Mouse (Mus musculus) MEL (cell line): ENCODE measurements around the gene Map7. TPM values are rescaled to one million over a fixed set of nuclear protein-coding genes. Genes with fewer than 3 reads are reported as not detected.
A peak's percentile ranks its signal among the peaks of the same experiment; 100 is the strongest.

ENCODE experiments used
- DNase-seq: peaks from one replicate; pipeline ENCODE4 v3.0.0; 2011; ENCODE audit warnings: low read depth, low spot score
- H3K27ac ChIP-seq: 2 replicates; pipeline ENCODE4 v1.5.1; 2012; ENCODE audit warnings: low read depth, mild to moderate bottlenecking, control low read depth, low read length, moderate library complexity; ENCODE audit not compliant: control insufficient read depth
- H3K27me3 ChIP-seq, 2 experiments: fragments of 150-350 bp in 1 of 2; sonication (generic) in 1 of 2; 2 replicates each; pipeline ENCODE4 v1.6.1; 2012; ENCODE audit warnings: low read length in 2 of 2, mild to moderate bottlenecking in 2 of 2, improper control_type of control experiment in 1 of 2, moderate library complexity in 1 of 2; ENCODE audit not compliant: insufficient read depth in 2 of 2, control insufficient read depth in 1 of 2
- H3K36me3 ChIP-seq, 2 experiments: 2 replicates each; pipeline ENCODE4 v1.6.1; 2012 to 2014; ENCODE audit warnings: low read length in 2 of 2, improper control_type of control experiment in 1 of 2, inconsistent platforms in 1 of 2, mild to moderate bottlenecking in 1 of 2; ENCODE audit not compliant: insufficient read depth in 2 of 2, control insufficient read depth in 1 of 2
- H3K4me1 ChIP-seq, 2 experiments: fragments of 150-350 bp in 1 of 2; sonication (generic) in 1 of 2; 2 replicates each; pipeline ENCODE4 v1.6.1; 2012; ENCODE audit warnings: low read length in 2 of 2, improper control_type of control experiment in 1 of 2, mild to moderate bottlenecking in 1 of 2; ENCODE audit not compliant: insufficient read depth in 2 of 2, control insufficient read depth in 1 of 2
- H3K4me3 ChIP-seq, 2 experiments: fragments of 150-350 bp in 1 of 2; sonication (generic) in 1 of 2; 2 replicates each; pipeline ENCODE4 v1.5.1; 2012; ENCODE audit warnings: low read depth in 2 of 2, low read length in 2 of 2, mild to moderate bottlenecking in 2 of 2, moderate library complexity in 2 of 2, control low read depth in 1 of 2, improper control_type of control experiment in 1 of 2; ENCODE audit not compliant: control insufficient read depth in 1 of 2, insufficient read depth in 1 of 2
- H3K79me2 ChIP-seq: 2 replicates; pipeline ENCODE4 v1.6.1; 2012; ENCODE audit warnings: mild to moderate bottlenecking, low read length, moderate library complexity; ENCODE audit not compliant: control insufficient read depth, poor library complexity, insufficient read depth
- H3K9ac ChIP-seq: 2 replicates; pipeline ENCODE4 v1.6.1; 2012; ENCODE audit warnings: low read depth, mild to moderate bottlenecking, control low read depth, low read length, moderate library complexity; ENCODE audit not compliant: control insufficient read depth, poor library complexity, severe bottlenecking
- H3K9me3 ChIP-seq: fragments of 150-350 bp; sonication (generic); replicated peaks from 2 replicates; pipeline ENCODE4 v1.6.1; 2012; ENCODE audit warnings: mild to moderate bottlenecking, low read length, improper control_type of control experiment, moderate library complexity; ENCODE audit not compliant: insufficient read depth
- BHLHE40 ChIP-seq: IDR thresholded peaks from 2 replicates; pipeline ENCODE4 v1.6.1; 2012; ENCODE audit warnings: low read depth, mild to moderate bottlenecking, inconsistent platforms, low read length, improper control_type of control experiment, borderline replicate concordance
- CHD1 ChIP-seq: IDR thresholded peaks from 2 replicates; pipeline ENCODE4 v1.6.1; 2012; ENCODE audit warnings: low read depth, mild to moderate bottlenecking, inconsistent platforms, low read length, improper control_type of control experiment
- CHD2 ChIP-seq: IDR thresholded peaks from 2 replicates; pipeline ENCODE4 v1.6.1; 2011; ENCODE audit warnings: low read length, improper control_type of control experiment
- CTCF ChIP-seq, 3 experiments: IDR thresholded peaks in 2 of 3; conservative IDR thresholded peaks in 1 of 3; 2 replicates each; pipeline ENCODE4 v1.5.1; 2011 to 2012; ENCODE audit warnings: low read length in 3 of 3, low read depth in 2 of 3, mild to moderate bottlenecking in 2 of 3, improper control_type of control experiment in 1 of 3, inconsistent platforms in 1 of 3, mixed read lengths in 1 of 3, moderate library complexity in 1 of 3; ENCODE audit not compliant: control insufficient read depth in 1 of 3, insufficient read depth in 1 of 3, poor library complexity in 1 of 3, severe bottlenecking in 1 of 3
- E2F4 ChIP-seq: IDR thresholded peaks from 2 replicates; pipeline ENCODE4 v1.6.1; 2011; ENCODE audit warnings: low read depth, low read length, improper control_type of control experiment, borderline replicate concordance
- ELF1 ChIP-seq: IDR thresholded peaks from 2 replicates; pipeline ENCODE4 v1.6.1; 2014; ENCODE audit warnings: low read depth, mild to moderate bottlenecking, inconsistent platforms, low read length, improper control_type of control experiment, moderate library complexity
- EP300 ChIP-seq, 2 experiments: IDR thresholded peaks; 2 replicates each; pipeline ENCODE4 v1.6.1; 2011; ENCODE audit warnings: improper control_type of control experiment in 2 of 2, low read length in 2 of 2, low read depth in 1 of 2, mild to moderate bottlenecking in 1 of 2
- ETS1 ChIP-seq: IDR thresholded peaks from 2 replicates; pipeline ENCODE4 v1.6.1; 2012; ENCODE audit warnings: low read depth, mild to moderate bottlenecking, inconsistent platforms, low read length, improper control_type of control experiment, moderate library complexity
- GABPA ChIP-seq: IDR thresholded peaks from 2 replicates; pipeline ENCODE4 v1.6.1; 2012; ENCODE audit warnings: low read depth, mild to moderate bottlenecking, inconsistent platforms, low read length, improper control_type of control experiment, moderate library complexity
- GATA1 ChIP-seq: IDR thresholded peaks from 2 replicates; pipeline ENCODE4 v1.6.1; 2011; ENCODE audit warnings: low read depth, low read length, improper control_type of control experiment
- JUND ChIP-seq: IDR thresholded peaks from 2 replicates; pipeline ENCODE4 v1.6.1; 2011; ENCODE audit warnings: low read depth, mild to moderate bottlenecking, improper control_type of control experiment, low read length
- KAT2A ChIP-seq: conservative IDR thresholded peaks from 2 replicates; pipeline ENCODE4 v1.6.1; 2012; ENCODE audit warnings: low read depth, low read length, improper control_type of control experiment, inconsistent platforms
- MAFK ChIP-seq: IDR thresholded peaks from 2 replicates; pipeline ENCODE4 v1.6.1; 2011; ENCODE audit warnings: low read depth, mild to moderate bottlenecking, low read length, improper control_type of control experiment, borderline replicate concordance
- MAX ChIP-seq: IDR thresholded peaks from 2 replicates; pipeline ENCODE4 v1.6.1; 2011; ENCODE audit warnings: low read length, improper control_type of control experiment
- MYB ChIP-seq: IDR thresholded peaks from 2 replicates; pipeline ENCODE4 v1.6.1; 2011; ENCODE audit warnings: mild to moderate bottlenecking, low read depth, low read length, improper control_type of control experiment
- NELFE ChIP-seq: IDR thresholded peaks from 2 replicates; pipeline ENCODE4 v1.6.1; 2011; ENCODE audit warnings: low read depth, low read length, improper control_type of control experiment
- NRF1 ChIP-seq: IDR thresholded peaks from 2 replicates; pipeline ENCODE4 v1.6.1; 2014; ENCODE audit warnings: low read depth, mild to moderate bottlenecking, inconsistent platforms, low read length, improper control_type of control experiment, moderate library complexity; ENCODE audit not compliant: poor library complexity, insufficient read depth, severe bottlenecking
- POLR2A ChIP-seq, 2 experiments: IDR thresholded peaks; 2 replicates each; pipeline ENCODE4 v1.6.1; 2011 to 2012; ENCODE audit warnings: low read length in 2 of 2, mild to moderate bottlenecking in 2 of 2, control low read depth in 1 of 2, improper control_type of control experiment in 1 of 2, low read depth in 1 of 2, moderate library complexity in 1 of 2; ENCODE audit not compliant: control insufficient read depth in 1 of 2, insufficient read depth in 1 of 2, poor library complexity in 1 of 2
- POLR2AphosphoS5 ChIP-seq: IDR thresholded peaks from 2 replicates; pipeline ENCODE4 v1.6.1; 2012; ENCODE audit warnings: low read depth, borderline replicate concordance, mild to moderate bottlenecking, inconsistent platforms, low read length, moderate library complexity, mixed read lengths
- RAD21 ChIP-seq: IDR thresholded peaks from 2 replicates; pipeline ENCODE4 v1.6.1; 2011; ENCODE audit warnings: mild to moderate bottlenecking, low read depth, low read length, improper control_type of control experiment
- RCOR1 ChIP-seq: IDR thresholded peaks from 2 replicates; pipeline ENCODE4 v1.6.1; 2012; ENCODE audit warnings: low read depth, mild to moderate bottlenecking, inconsistent platforms, low read length, improper control_type of control experiment
- SIN3A ChIP-seq: IDR thresholded peaks from 2 replicates; pipeline ENCODE4 v1.6.1; 2012; ENCODE audit warnings: low read length, improper control_type of control experiment, inconsistent platforms
- SMC3 ChIP-seq: IDR thresholded peaks from 2 replicates; pipeline ENCODE4 v1.6.1; 2011; ENCODE audit warnings: low read depth, low read length, improper control_type of control experiment
- TAL1 ChIP-seq: IDR thresholded peaks from 2 replicates; pipeline ENCODE4 v1.6.1; 2012; ENCODE audit warnings: mild to moderate bottlenecking, inconsistent platforms, low read length, moderate library complexity, mixed read lengths
- TCF12 ChIP-seq: IDR thresholded peaks from 2 replicates; pipeline ENCODE4 v1.6.1; 2014; ENCODE audit warnings: low read depth, mild to moderate bottlenecking, inconsistent platforms, low read length, improper control_type of control experiment, moderate library complexity
- UBTF ChIP-seq: IDR thresholded peaks from 2 replicates; pipeline ENCODE4 v1.6.1; 2012; ENCODE audit warnings: low read depth, mild to moderate bottlenecking, inconsistent platforms, low read length, improper control_type of control experiment, moderate library complexity, borderline replicate concordance; ENCODE audit not compliant: insufficient read depth
- USF1 ChIP-seq: IDR thresholded peaks from 2 replicates; pipeline ENCODE4 v1.6.1; 2014; ENCODE audit warnings: low read depth, mild to moderate bottlenecking, inconsistent platforms, low read length, improper control_type of control experiment, moderate library complexity
- USF2 ChIP-seq, 2 experiments: IDR thresholded peaks; 2 replicates each; pipeline ENCODE4 v1.6.1; 2011 to 2012; ENCODE audit warnings: improper control_type of control experiment in 2 of 2, low read length in 2 of 2, borderline replicate concordance in 1 of 2, inconsistent platforms in 1 of 2, low read depth in 1 of 2, mild to moderate bottlenecking in 1 of 2; ENCODE audit not compliant: insufficient read depth in 1 of 2
- ZC3H11A ChIP-seq: IDR thresholded peaks from 2 replicates; pipeline ENCODE4 v1.6.1; 2012; ENCODE audit warnings: low read depth, mild to moderate bottlenecking, inconsistent platforms, low read length, improper control_type of control experiment
- ZKSCAN1 ChIP-seq: IDR thresholded peaks from 2 replicates; pipeline ENCODE4 v1.6.1; 2012; ENCODE audit warnings: low read depth, mild to moderate bottlenecking, inconsistent platforms, low read length, improper control_type of control experiment, moderate library complexity
- ZNF384 ChIP-seq: IDR thresholded peaks from 2 replicates; pipeline ENCODE4 v1.6.1; 2012; ENCODE audit warnings: low read depth, mild to moderate bottlenecking, inconsistent platforms, low read length, improper control_type of control experiment
- polyA plus RNA-seq, 2 experiments: library from polyadenylated mRNA; stranded (reverse) in 1 of 2; unstranded in 1 of 2; fragments of >175 nt in 1 of 2; fragments of >200 nt in 1 of 2; gene quantifications; 2 replicates each; pipeline versions ENCODE4 v1.2.1 to v1.2.4; 2012; ENCODE audit warnings: low replicate concordance in 2 of 2, low read depth in 1 of 2; ENCODE audit not compliant: insufficient read length in 2 of 2, insufficient read depth in 1 of 2, missing spikeins in 1 of 2
- total RNA-seq: library from RNA; depleted of rRNA; stranded (reverse); fragments of 300-350 nt; gene quantifications from 2 replicates; pipeline ENCODE4 v1.2.3, GENCODE M21; 2012

Gene Map7
- total and polyA plus RNA-seq, 3 experiments = 3.1 to 9.5 TPM; not detected in 1

DNA sequence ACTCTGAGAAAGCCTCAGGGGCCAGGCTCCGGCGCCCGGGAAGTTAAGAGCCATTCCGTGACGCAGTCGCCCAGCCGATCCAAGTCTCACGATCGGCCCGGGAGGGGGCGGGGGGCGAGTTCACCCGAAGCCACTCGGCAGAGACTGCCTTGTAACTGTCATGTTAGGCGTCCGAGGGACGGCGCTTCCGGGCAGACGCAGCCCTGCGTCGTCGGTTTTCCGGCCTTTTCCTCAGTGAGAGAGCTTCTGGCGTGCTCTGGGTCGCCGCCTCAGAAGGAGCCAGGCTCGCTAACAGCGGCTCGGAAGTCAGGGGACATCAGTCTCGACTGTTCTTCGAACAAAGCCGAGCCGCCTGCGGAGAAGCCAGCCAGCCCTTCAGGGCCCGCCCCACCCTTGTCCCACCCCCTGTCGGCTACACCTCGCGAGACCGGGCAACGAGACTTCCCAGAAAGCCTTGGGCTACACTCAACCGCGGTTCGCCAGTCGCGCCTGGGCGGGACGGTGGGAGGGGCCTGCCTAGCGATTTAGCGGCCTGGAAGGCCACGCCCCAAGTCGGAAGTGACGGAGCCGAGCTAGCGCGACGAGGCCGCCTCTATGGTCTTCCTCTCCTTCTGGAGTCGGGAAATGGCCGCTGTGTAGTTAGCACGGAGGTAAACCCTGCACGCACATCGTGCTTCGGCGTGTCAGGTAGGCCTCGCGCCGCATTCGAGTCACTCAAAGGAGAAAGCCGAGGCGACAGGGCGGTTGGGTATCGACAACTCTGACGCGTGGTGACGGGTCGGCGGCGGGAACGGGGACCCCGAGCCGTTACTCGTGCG lies 163.9 kb downstream of the Map7 start, which contains the start of gene Bclaf1 (continued):
- TF ChIP-seq POLR2A (IDR thresholded peaks at IDR 0.05; ENCODE audit: control insufficient read depth in 1 of 2, insufficient read depth in 1 of 2, low read depth in 1 of 2, low read length in 2 of 2, poor library complexity in 1 of 2) = peak; percentile 55 to 95
- TF ChIP-seq SIN3A = no peak; the same call in none of the 2 replicates
- no peak for TF ChIP-seq RAD21
- TF ChIP-seq, all 39 proteins: peak for 18

DNA sequence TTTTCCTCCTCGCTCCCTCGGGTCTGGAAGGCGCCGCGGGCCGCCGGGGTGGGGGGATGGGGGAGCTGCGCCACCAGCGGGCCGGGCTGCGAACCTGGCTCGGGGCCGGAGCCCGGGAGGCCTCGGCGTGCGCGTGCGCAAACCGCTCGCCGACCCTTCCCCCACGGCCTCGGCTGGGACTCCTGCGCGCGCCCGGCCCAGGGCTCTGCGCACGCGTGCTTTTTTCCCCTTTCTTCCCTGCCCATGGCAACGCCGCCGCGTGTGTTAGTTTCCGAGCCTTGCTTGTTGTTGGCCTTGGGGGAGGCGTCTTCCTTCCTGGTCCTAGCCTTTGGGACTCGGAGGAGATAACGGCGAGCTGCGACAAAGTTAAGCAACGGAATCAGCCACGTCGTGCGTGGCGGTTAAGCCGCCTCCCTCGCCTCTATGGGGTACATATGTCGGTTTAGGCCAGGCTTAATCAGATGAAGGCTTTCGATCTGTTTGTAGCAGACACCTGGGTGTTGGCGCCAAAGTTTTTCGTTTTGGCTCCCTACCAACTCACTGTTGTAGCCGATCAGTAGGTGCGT lies 164.5 kb downstream of the Map7 start:
- Histone ChIP-seq H3K79me2 (peaks cover 47% of the 10 kb centered on the region), H3K9ac (peak overlapping the region; percentile 92), H3K27ac (peak overlapping the region; percentile 94), H3K4me1 (peaks cover 7 to 13% of the 10 kb centered on the region in 2 experiments; a peak in 3 of 4 replicates), H3K4me3 (peak overlapping the region; percentile 64 to 81), H3K36me3 (peaks cover 18 to 34% of the 10 kb centered on the region in 2 experiments), H3K9me3 (no peaks in the 10 kb centered on the region), H3K27me3 (no peaks in the 10 kb centered on the region)
- peak; percentile 94 for DNase-seq
- peak; percentile 89 for TF ChIP-seq MAX
- TF ChIP-seq ELF1 = peak; percentile 82
- TF ChIP-seq NRF1 = peak; percentile 87
- TF ChIP-seq TCF12 = peak; percentile 79
- TF ChIP-seq CHD2 = peak; percentile 57
- TF ChIP-seq CHD1 = peak; percentile 64; the same call in 1 of the 2 replicates
- TF ChIP-seq USF1 = peak; percentile 44
- TF ChIP-seq ZKSCAN1 = peak; percentile 41; the same call in 1 of the 2 replicates
- peak; percentile 33; the same call in 1 of the 2 replicates for TF ChIP-seq MAFK
- peak; percentile 96 for TF ChIP-seq E2F4
- TF ChIP-seq KAT2A = peak; percentile 52
- TF ChIP-seq GABPA = no peak
- TF ChIP-seq EP300 (IDR thresholded peaks at IDR 0.05; ENCODE audit: low read depth in 1 of 2, low read length in 2 of 2) = peak; percentile 80 to 88
- TF ChIP-seq CTCF (IDR thresholded peaks at IDR 0.05 in 2 of 3, conservative IDR thresholded peaks at IDR 0.05 in 1 of 3; ENCODE audit: control insufficient read depth in 1 of 3, insufficient read depth in 1 of 3, low read depth in 2 of 3, low read length in 3 of 3, poor library complexity in 1 of 3, severe bottlenecking in 1 of 3) = 0 out of 6 replicates have a peak, but pooled peaks of 1 of the 3 experiments have one; percentile 9
- peak; percentile 24; the same call in 1 of the 2 replicates for TF ChIP-seq ZNF384
- TF ChIP-seq USF2 (IDR thresholded peaks at IDR 0.05; ENCODE audit: borderline replicate concordance in 1 of 2, insufficient read depth in 1 of 2, low read depth in 1 of 2, low read length in 2 of 2) = no peak
- no peak for TF ChIP-seq NELFE
- TF ChIP-seq ETS1 = peak; percentile 86
- no peak for TF ChIP-seq RAD21
- no peak for TF ChIP-seq POLR2AphosphoS5
- peak; percentile 47 for TF ChIP-seq TAL1
- TF ChIP-seq UBTF = peak; percentile 53; the same call in 1 of the 2 replicates
- peak; percentile 30 for TF ChIP-seq ZC3H11A
- TF ChIP-seq JUND = no peak
- TF ChIP-seq BHLHE40 = peak; percentile 36; the same call in 1 of the 2 replicates
- TF ChIP-seq RCOR1 = peak; percentile 62
- TF ChIP-seq POLR2A (IDR thresholded peaks at IDR 0.05; ENCODE audit: control insufficient read depth in 1 of 2, insufficient read depth in 1 of 2, low read depth in 1 of 2, low read length in 2 of 2, poor library complexity in 1 of 2) = peak; percentile 19 to 24; a peak in 2 of 4 replicates
- peak; percentile 98 for TF ChIP-seq MYB
- TF ChIP-seq GATA1 = peak; percentile 65
- no peak for TF ChIP-seq SMC3
